Mouse (Mus musculus): ENCODE results near the gene Slc34a3.

The Slc34a3 gene

GRCm38 (mm10) chr2:25252331-25252730 lies 18.2 kb upstream of the Slc34a3 start:
- in situ Hi-C loops (cut with MboI, MseI) = no loop called here

- in situ Hi-C loops (cut with MboI, MseI) = no loop called here
Observed at GRCm38 (mm10) chr2:25246183-25247072, 12.3 kb upstream of the Slc34a3 start, which contains the start of gene AL732309.1. Gene AL732309.1, minus strand, starts transcription at chr2:25246863.

GRCm38 (mm10) chr2:25244144-25244543 lies 10.0 kb upstream of the Slc34a3 start:
- in situ Hi-C loops (cut with MboI, MseI) = no loop called here

- in situ Hi-C loops (cut with MboI, MseI) = no loop called here
Observed at GRCm38 (mm10) chr2:25243342-25243741, 9.2 kb upstream of the Slc34a3 start.

- in situ Hi-C loops (cut with MboI, MseI) = no loop called here
Observed at GRCm38 (mm10) chr2:25242101-25242506, 7.9 kb upstream of the Slc34a3 start, which contains the start of the genes Rnf208 and Cysrt1. Gene Rnf208, plus strand, starts transcription at chr2:25242255. Gene Cysrt1, minus strand, starts transcription at chr2:25242452.

- in situ Hi-C loops (cut with MboI, MseI) = no loop called here
Observed at GRCm38 (mm10) chr2:25241438-25241775, 7.2 kb upstream of the Slc34a3 start.

- in situ Hi-C loops (cut with MboI, MseI) = no loop called here
Observed at GRCm38 (mm10) chr2:25240723-25241437, 6.7 kb upstream of the Slc34a3 start.

- in situ Hi-C loops (cut with MboI, MseI) = no loop called here
Observed at GRCm38 (mm10) chr2:25240310-25240709, 6.1 kb upstream of the Slc34a3 start.

GRCm38 (mm10) chr2:25239766-25240165 lies 5.6 kb upstream of the Slc34a3 start:
- in situ Hi-C loops (cut with MboI, MseI) = loop anchor here (10.0 kb wide), 1 partner anchor 1665 kb away; the partner anchor contains the start of gene Surf6

GRCm38 (mm10) chr2:25238106-25238505 lies 3.9 kb upstream of the Slc34a3 start:
- in situ Hi-C loops (cut with MboI, MseI) = loop anchor here (10.0 kb wide), 1 partner anchor 1667 kb away; the partner anchor contains the start of gene Surf6

- in situ Hi-C loops (cut with MboI, MseI) = loop anchor here (10.0 kb wide), 1 partner anchor 1667 kb away; the partner anchor contains the start of gene Surf6
Observed at GRCm38 (mm10) chr2:25237522-25237921, 3.4 kb upstream of the Slc34a3 start.

GRCm38 (mm10) chr2:25236614-25237013 lies 2.5 kb upstream of the Slc34a3 start, which contains the start of gene Rnf224:
Gene Rnf224, minus strand, starts transcription at chr2:25236787.
- in situ Hi-C loops (cut with MboI, MseI) = loop anchor here (10.0 kb wide), 1 partner anchor 1668 kb away; the partner anchor contains the start of gene Surf6

- in situ Hi-C loops (cut with MboI, MseI) = loop anchor here (10.0 kb wide), 1 partner anchor 1670 kb away; the partner anchor contains the start of gene Surf6
Observed at GRCm38 (mm10) chr2:25234551-25235220, 522 bp upstream of the Slc34a3 start.

GRCm38 (mm10) chr2:25233421-25233820 lies 743 bp downstream of the Slc34a3 start:
- in situ Hi-C loops (cut with MboI, MseI) = loop anchor here (10.0 kb wide), 1 partner anchor 1671 kb away; the partner anchor contains the start of gene Surf6

- in situ Hi-C loops (cut with MboI, MseI) = loop anchor here (10.0 kb wide), 1 partner anchor 1674 kb away; the partner anchor contains the start of gene Surf6
Observed at GRCm38 (mm10) chr2:25231038-25231437, 3.1 kb downstream of the Slc34a3 start.

- in situ Hi-C loops (cut with MboI, MseI) = loop anchor here (10.0 kb wide), 1 partner anchor 1674 kb away; the partner anchor contains the start of gene Surf6
Observed at GRCm38 (mm10) chr2:25230581-25230980, 3.6 kb downstream of the Slc34a3 start.

- in situ Hi-C loops (cut with MboI, MseI) = no loop called here
Observed at GRCm38 (mm10) chr2:25229582-25229981, 4.6 kb downstream of the Slc34a3 start.

GRCm38 (mm10) chr2:25228995-25229530 lies 5.1 kb downstream of the Slc34a3 start:
- in situ Hi-C loops (cut with MboI, MseI) = no loop called here

- in situ Hi-C loops (cut with MboI, MseI) = no loop called here
Observed at GRCm38 (mm10) chr2:25228431-25228889, 5.7 kb downstream of the Slc34a3 start.

GRCm38 (mm10) chr2:25227406-25227805 lies 6.8 kb downstream of the Slc34a3 start:
- in situ Hi-C loops (cut with MboI, MseI) = no loop called here

GRCm38 (mm10) chr2:25226864-25227263 lies 7.3 kb downstream of the Slc34a3 start:
- in situ Hi-C loops (cut with MboI, MseI) = no loop called here
